Mouse (Mus musculus) limb, embryonic 11.5 days (tissue): Measurements from ENCODE around the gene Krt77. TPM values are rescaled to one million over a fixed set of nuclear protein-coding genes. Genes with fewer than 3 reads are reported as not detected.
A peak's percentile ranks its signal among the peaks of the same experiment; 100 is the strongest.

Source experiments
- ATAC-seq: fragments of 200-750 bp; cut with Nextera tagmentation; 2 replicates; pipeline ENCODE4 v1.8.0; 2017; ENCODE audit warnings: low read depth; ENCODE audit not compliant: insufficient number of reproducible peaks, low FRiP score, low TSS enrichment
- DNase-seq: peaks from one replicate; pipeline ENCODE4 v3.0.0-alpha.2; 2015; ENCODE audit warnings: low spot score
- H3K27ac ChIP-seq: fragments of 300-500 bp; sonication (generic); replicated peaks from 2 replicates; pipeline ENCODE4 v1.5.1; 2014; ENCODE audit warnings: low read depth, mild to moderate bottlenecking, low read length
- H3K27me3 ChIP-seq: fragments of 300-500 bp; sonication (generic); 2 replicates; pipeline ENCODE4 v1.6.1; 2014; ENCODE audit warnings: mild to moderate bottlenecking, low read length, mixed read lengths; ENCODE audit not compliant: control insufficient read depth, insufficient read depth
- H3K36me3 ChIP-seq: fragments of 300-500 bp; sonication (generic); 2 replicates; pipeline ENCODE4 v1.6.1; 2014; ENCODE audit warnings: mild to moderate bottlenecking, low read length, moderate library complexity, mixed read lengths; ENCODE audit not compliant: control insufficient read depth, insufficient read depth
- H3K4me1 ChIP-seq: fragments of 300-500 bp; sonication (generic); 2 replicates; pipeline ENCODE4 v1.6.1; 2014; ENCODE audit warnings: low read length, mixed read lengths; ENCODE audit not compliant: control insufficient read depth, insufficient read depth
- H3K4me2 ChIP-seq: fragments of 300-500 bp; sonication (generic); 2 replicates; pipeline ENCODE4 v1.6.1; 2014; ENCODE audit warnings: low read depth, mild to moderate bottlenecking, moderate library complexity; ENCODE audit not compliant: severe bottlenecking
- H3K4me3 ChIP-seq: fragments of 300-500 bp; sonication (generic); 2 replicates; pipeline ENCODE4 v1.5.1; 2014; ENCODE audit warnings: low read depth, low read length
- H3K9ac ChIP-seq: fragments of 300-500 bp; sonication (generic); 2 replicates; pipeline ENCODE4 v1.6.1; 2014; ENCODE audit warnings: mild to moderate bottlenecking, low read length
- H3K9me3 ChIP-seq: fragments of 300-500 bp; sonication (generic); 2 replicates; pipeline ENCODE4 v1.6.1; 2016; ENCODE audit warnings: low read length; ENCODE audit not compliant: control insufficient read depth
- WGBS: fragments of 180-500 bp; shearing (Covaris S2); extraction: QIAGEN DNeasy Blood & Tissue Kit; methylation state at CpG from one replicate; pipeline ENCODE4 v1.1.7; 2014; 5-methylcytosine and 5-hydroxymethylcytosine counted together
- polyA plus RNA-seq: library from polyadenylated mRNA; unstranded; fragments of >200 nt; fragmentation: Nextera tagmentation; extraction: Ambion mirVana; gene quantifications from 2 replicates; pipeline ENCODE4 v1.2.1, GENCODE M21; 2014

Krt77 gene
- polyA plus RNA-seq, result not detected in 2 replicates

DNA sequence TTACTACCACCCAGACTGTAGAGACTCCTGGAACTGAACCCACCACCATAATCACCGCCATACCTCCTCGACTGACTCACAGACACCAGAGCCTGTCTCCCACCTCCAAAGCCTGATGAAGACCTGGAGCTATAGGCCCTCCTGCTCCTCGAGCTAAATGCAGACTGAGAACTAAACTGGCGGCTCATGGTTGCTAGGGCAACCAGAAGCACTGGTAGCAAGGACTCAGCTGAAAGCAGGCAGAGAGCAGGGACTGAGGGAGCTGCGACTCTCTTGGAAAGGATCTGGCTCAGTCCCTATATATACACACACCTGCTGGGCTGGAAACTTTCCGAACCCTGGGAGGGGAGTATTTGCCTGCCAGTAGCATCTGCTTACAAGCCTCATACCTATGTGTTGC, at the start of gene Krt77:
TSS of gene Krt77 (minus strand) at position 275 of the 400 bp plus-strand sequence.
- Histone ChIP-seq H3K36me3 (no peaks in the 10 kb centered on the region), H3K4me1 (no peaks in the 10 kb centered on the region), H3K4me2 (no peak within 1 kb of the TSS), H3K9me3 (no peaks in the 10 kb centered on the region), H3K27ac (no peak within 1 kb of the TSS), H3K9ac (no peak within 1 kb of the TSS), H3K4me3 (no peak within 1 kb of the TSS), H3K27me3 (no peaks in the 10 kb centered on the region)
- no peak for DNase-seq
- no peak for ATAC-seq
- 46% methylated on average over 6 of the region's 6 CpGs for WGBS

DNA sequence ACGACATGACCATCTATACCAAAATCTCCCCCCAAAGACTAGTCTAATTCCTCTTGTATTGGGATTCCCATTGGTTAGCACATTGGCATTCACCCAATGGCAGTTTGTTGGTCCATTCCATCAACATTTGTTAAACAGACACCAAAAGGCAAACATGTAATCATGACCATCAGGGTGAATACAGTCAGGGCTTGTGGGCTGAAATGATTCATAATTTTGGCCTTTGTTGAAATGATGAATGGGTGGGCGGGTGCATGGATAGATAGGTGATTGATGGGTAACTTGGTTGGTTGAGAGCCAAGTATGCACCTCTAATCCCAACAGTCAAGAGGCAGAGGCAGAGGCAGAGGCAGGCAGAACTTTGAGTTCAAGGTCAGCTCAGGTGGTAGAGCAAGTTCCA, 46.6 kb upstream of the Krt77 start:
- no peak overlapping the region for H3K9ac ChIP-seq
- no peaks in the 10 kb centered on the region for H3K27me3 ChIP-seq
- no peaks in the 10 kb centered on the region for H3K4me1 ChIP-seq
- H3K4me3 ChIP-seq, result no peak overlapping the region
- no peaks in the 10 kb centered on the region for H3K9me3 ChIP-seq
- ATAC-seq (no peak), DNase-seq (no peak)
- H3K36me3 ChIP-seq, result no peaks in the 10 kb centered on the region
- 71% methylated on average over 2 of the region's 2 CpGs for WGBS
- H3K27ac ChIP-seq, result no peak overlapping the region
- H3K4me2 ChIP-seq, result no peak overlapping the region

DNA sequence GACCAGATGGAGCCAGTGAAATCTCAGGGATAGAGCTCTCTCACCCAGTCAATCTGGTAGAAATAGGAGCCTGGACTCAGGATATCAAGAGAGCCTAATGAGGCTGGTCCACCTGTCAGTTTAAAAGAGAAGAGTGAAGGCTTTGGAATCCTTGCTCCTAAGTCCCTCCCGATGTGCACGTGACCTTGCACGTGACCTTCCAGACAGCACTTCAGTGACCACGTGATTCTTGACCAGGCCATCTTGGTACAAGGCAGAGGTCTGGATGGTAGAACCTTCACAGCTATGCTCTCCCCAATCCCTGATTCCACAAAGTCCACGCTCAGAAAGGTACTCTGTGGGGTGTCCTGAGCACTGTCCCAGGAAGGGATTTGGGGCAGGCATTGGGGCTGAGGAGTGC, 35.3 kb upstream of the Krt77 start:
- ATAC-seq (no peak), DNase-seq (no peak)
- H3K4me3 ChIP-seq, result no peak overlapping the region
- no peaks in the 10 kb centered on the region for H3K9me3 ChIP-seq
- H3K27me3 ChIP-seq, result no peaks in the 10 kb centered on the region
- WGBS, result 85% methylated on average over 5 of the region's 5 CpGs
- H3K36me3 ChIP-seq, result no peaks in the 10 kb centered on the region
- H3K4me1 ChIP-seq, result no peaks in the 10 kb centered on the region
- no peak overlapping the region for H3K27ac ChIP-seq
- H3K9ac ChIP-seq, result no peak overlapping the region
- H3K4me2 ChIP-seq, result no peak overlapping the region

- DNase-seq, result no peak
- H3K27me3 ChIP-seq, result no peaks in the 10 kb centered on the region
- H3K4me3 ChIP-seq, result no peak overlapping the region
- no peaks in the 10 kb centered on the region for H3K9me3 ChIP-seq
- no peak for ATAC-seq
- no peak overlapping the region for H3K4me2 ChIP-seq
- no peaks in the 10 kb centered on the region for H3K36me3 ChIP-seq
- WGBS, result 68% methylated on average over 12 of the region's 12 CpGs
- H3K9ac ChIP-seq, result no peak overlapping the region
- H3K4me1 ChIP-seq, result no peaks in the 10 kb centered on the region
- no peak overlapping the region for H3K27ac ChIP-seq
Measured at GRCm38 (mm10) chr15:101902171-101903149, 33.0 kb upstream of the Krt77 start.

DNA sequence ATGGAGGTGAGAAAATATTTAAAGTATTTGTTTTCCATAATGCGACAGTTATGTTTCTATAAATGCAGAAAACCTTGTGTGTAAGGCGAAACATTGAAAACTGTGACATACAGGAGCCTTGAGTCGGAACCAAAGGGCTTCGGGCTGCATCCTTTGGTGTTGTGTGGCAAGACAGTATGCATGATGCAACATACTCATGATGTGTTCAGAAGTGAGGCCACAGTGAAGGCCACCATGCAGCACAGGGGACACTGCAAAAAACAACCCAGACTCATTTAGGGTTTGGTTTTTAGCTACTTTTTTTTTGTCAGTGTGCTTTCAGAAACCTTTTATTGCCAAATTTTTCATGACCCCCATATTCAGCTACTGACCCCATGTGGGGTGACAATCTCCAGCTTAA, 25.7 kb upstream of the Krt77 start:
- no peak overlapping the region for H3K4me2 ChIP-seq
- H3K9ac ChIP-seq, result no peak overlapping the region
- DNase-seq, result no peak
- H3K27ac ChIP-seq, result no peak overlapping the region
- H3K4me3 ChIP-seq, result no peak overlapping the region
- no peaks in the 10 kb centered on the region for H3K27me3 ChIP-seq
- no peak for ATAC-seq
- no peaks in the 10 kb centered on the region for H3K36me3 ChIP-seq
- WGBS, result 90% methylated on average over 4 of the region's 4 CpGs
- no peaks in the 10 kb centered on the region for H3K9me3 ChIP-seq
- H3K4me1 ChIP-seq, result no peaks in the 10 kb centered on the region

DNA sequence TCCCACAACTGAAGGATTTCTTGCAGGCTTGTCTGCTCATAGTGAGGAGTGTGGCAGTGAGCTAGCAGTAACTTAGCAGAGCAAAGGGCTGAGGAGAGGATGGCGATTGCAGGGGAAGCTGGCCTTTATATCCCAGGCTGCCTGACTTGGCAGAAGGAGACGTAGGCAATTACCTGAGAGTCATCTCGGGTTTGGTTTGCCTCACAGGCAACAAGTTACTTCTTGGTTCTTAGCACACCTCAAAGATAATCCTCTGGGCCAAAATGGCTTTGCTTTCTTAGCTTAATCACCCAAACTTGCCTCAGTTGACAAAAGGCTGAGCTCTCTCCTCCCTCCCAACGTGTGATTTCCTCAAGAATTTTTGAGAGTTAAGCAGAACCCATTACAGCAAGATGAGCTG, 23.3 kb upstream of the Krt77 start, which contains the start of gene Krt76:
TSS of gene Krt76 (minus strand) at position 101 of the 400 bp plus-strand sequence.
- H3K27me3 ChIP-seq, result no peaks in the 10 kb centered on the region
- DNase-seq (no peak), ATAC-seq (no peak)
- H3K4me1 ChIP-seq, result no peaks in the 10 kb centered on the region
- no peak within 1 kb of the TSS for H3K27ac ChIP-seq
- no peak within 1 kb of the TSS for H3K4me3 ChIP-seq
- H3K9ac ChIP-seq, result no peak within 1 kb of the TSS
- H3K9me3 ChIP-seq, result no peaks in the 10 kb centered on the region
- WGBS, result 55% methylated on average over 4 of the region's 4 CpGs
- no peak within 1 kb of the TSS for H3K4me2 ChIP-seq
- no peaks in the 10 kb centered on the region for H3K36me3 ChIP-seq

- no peak overlapping the region for H3K4me2 ChIP-seq
- H3K9me3 ChIP-seq, result no peaks in the 10 kb centered on the region
- no peak overlapping the region for H3K27ac ChIP-seq
- H3K4me1 ChIP-seq, result no peaks in the 10 kb centered on the region
- H3K4me3 ChIP-seq, result no peak overlapping the region
- H3K27me3 ChIP-seq, result no peaks in the 10 kb centered on the region
- H3K36me3 ChIP-seq, result no peaks in the 10 kb centered on the region
- no peak overlapping the region for H3K9ac ChIP-seq
- 17% methylated on average over 11 of the region's 11 CpGs for WGBS
- ATAC-seq, result no peak
- DNase-seq, result peak; percentile 66
Measured at GRCm38 (mm10) chr15:101879776-101880175, 10.3 kb upstream of the Krt77 start.

DNA sequence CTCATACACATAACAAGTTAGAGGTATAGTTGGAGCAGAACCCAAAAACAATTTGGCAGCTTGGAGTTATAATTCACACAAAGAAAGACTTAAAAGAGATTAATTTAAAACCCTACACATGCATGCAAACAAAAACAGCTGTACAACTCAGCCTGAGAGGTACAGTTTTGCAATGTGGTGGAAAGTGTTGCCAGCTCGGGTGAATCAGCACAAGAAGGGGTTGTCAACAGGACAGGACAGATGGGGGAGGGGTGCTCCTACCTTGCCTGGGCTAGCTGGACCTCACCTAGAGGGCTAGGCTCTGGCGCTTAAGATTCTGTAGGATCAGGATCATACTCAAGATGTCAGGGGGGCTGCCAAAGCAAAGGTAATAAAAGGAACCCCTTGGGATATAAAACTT, 8.5 kb upstream of the Krt77 start:
- whole genome bisulfite sequencing, result 57% methylated on average over 2 of the region's 2 CpGs

More for the DNA sequence above, 8.5 kb upstream of the Krt77 start:
- H3K36me3 ChIP-seq, result no peaks in the 10 kb centered on the region
- no peak overlapping the region for H3K4me2 ChIP-seq
- no peaks in the 10 kb centered on the region for H3K27me3 ChIP-seq
- H3K9ac ChIP-seq, result no peak overlapping the region
- no peak overlapping the region for H3K4me3 ChIP-seq
- no peak for DNase-seq
- no peaks in the 10 kb centered on the region for H3K4me1 ChIP-seq
- no peaks in the 10 kb centered on the region for H3K9me3 ChIP-seq
- no peak for ATAC-seq
- no peak overlapping the region for H3K27ac ChIP-seq
